Mouse (Mus musculus) lung, postnatal 0 days (tissue): ENCODE data around the gene Zswim4. TPM values are rescaled to one million over a fixed set of nuclear protein-coding genes. Genes with fewer than 3 reads are reported as not detected.

Experiments used
- ATAC-seq: fragments of 200-750 bp; cut with Nextera tagmentation; 2 replicates; pipeline ENCODE4 v1.8.0; 2017; ENCODE audit warnings: moderate library complexity
- DNase-seq: peaks from one replicate; pipeline ENCODE4 v3.0.0-alpha.2; 2016; ENCODE audit warnings: low spot score
- H3K27ac ChIP-seq: fragments of 300-500 bp; sonication (generic); 2 replicates; pipeline ENCODE4 v1.5.1; 2014; ENCODE audit warnings: antibody characterized with exemption, mild to moderate bottlenecking, low read length, mixed read lengths
- H3K27me3 ChIP-seq: fragments of 300-500 bp; sonication (generic); replicated peaks from 2 replicates; pipeline ENCODE4 v1.6.1; 2014; ENCODE audit warnings: low read length, mixed read lengths; ENCODE audit not compliant: insufficient read depth
- H3K36me3 ChIP-seq: fragments of 300-500 bp; sonication (generic); 2 replicates; pipeline ENCODE4 v1.6.1; 2014; ENCODE audit warnings: low read length, mixed read lengths; ENCODE audit not compliant: insufficient read depth
- H3K4me1 ChIP-seq: fragments of 300-500 bp; sonication (generic); 2 replicates; pipeline ENCODE4 v1.6.1; 2014; ENCODE audit warnings: antibody characterized with exemption, low read depth, low read length, mixed read lengths; ENCODE audit not compliant: insufficient read depth
- H3K4me2 ChIP-seq: fragments of 300-500 bp; sonication (generic); replicated peaks from 2 replicates; pipeline ENCODE4 v1.6.1; 2014; ENCODE audit warnings: low read depth, mild to moderate bottlenecking, low read length, moderate library complexity, mixed read lengths
- H3K4me3 ChIP-seq: fragments of 300-500 bp; sonication (generic); 2 replicates; pipeline ENCODE4 v1.5.1; 2014; ENCODE audit warnings: low read depth, low read length
- H3K9ac ChIP-seq: fragments of 300-500 bp; sonication (generic); replicated peaks from 2 replicates; pipeline ENCODE4 v1.6.1; 2014; ENCODE audit warnings: low read depth, mild to moderate bottlenecking
- H3K9me3 ChIP-seq: fragments of 300-500 bp; sonication (generic); 2 replicates; pipeline ENCODE4 v1.6.1; 2016; ENCODE audit warnings: low read length, mixed read lengths
- CTCF ChIP-seq: IDR thresholded peaks from 2 replicates; pipeline ENCODE4 v1.5.1; 2016; ENCODE audit warnings: antibody characterized with exemption, mild to moderate bottlenecking
- EP300 ChIP-seq: IDR thresholded peaks from 2 replicates; pipeline ENCODE4 v1.6.1; 2016; ENCODE audit warnings: antibody characterized with exemption, mild to moderate bottlenecking, control low read depth
- whole genome bisulfite sequencing: fragments of 180-500 bp; shearing (Covaris S2); extraction: QIAGEN DNeasy Blood & Tissue Kit; methylation state at CpG from one replicate; pipeline ENCODE4 v1.1.7; 2014; 5-methylcytosine and 5-hydroxymethylcytosine counted together
- polyA plus RNA-seq: library from polyadenylated mRNA; unstranded; fragments of >200 nt; fragmentation: Nextera tagmentation; extraction: Ambion mirVana; gene quantifications from 2 replicates; pipeline ENCODE4 v1.2.1, GENCODE M21; 2015

The Zswim4 gene
- polyA plus RNA-seq, 1 experiment from 2014 or later, result 7.8 TPM

DNA sequence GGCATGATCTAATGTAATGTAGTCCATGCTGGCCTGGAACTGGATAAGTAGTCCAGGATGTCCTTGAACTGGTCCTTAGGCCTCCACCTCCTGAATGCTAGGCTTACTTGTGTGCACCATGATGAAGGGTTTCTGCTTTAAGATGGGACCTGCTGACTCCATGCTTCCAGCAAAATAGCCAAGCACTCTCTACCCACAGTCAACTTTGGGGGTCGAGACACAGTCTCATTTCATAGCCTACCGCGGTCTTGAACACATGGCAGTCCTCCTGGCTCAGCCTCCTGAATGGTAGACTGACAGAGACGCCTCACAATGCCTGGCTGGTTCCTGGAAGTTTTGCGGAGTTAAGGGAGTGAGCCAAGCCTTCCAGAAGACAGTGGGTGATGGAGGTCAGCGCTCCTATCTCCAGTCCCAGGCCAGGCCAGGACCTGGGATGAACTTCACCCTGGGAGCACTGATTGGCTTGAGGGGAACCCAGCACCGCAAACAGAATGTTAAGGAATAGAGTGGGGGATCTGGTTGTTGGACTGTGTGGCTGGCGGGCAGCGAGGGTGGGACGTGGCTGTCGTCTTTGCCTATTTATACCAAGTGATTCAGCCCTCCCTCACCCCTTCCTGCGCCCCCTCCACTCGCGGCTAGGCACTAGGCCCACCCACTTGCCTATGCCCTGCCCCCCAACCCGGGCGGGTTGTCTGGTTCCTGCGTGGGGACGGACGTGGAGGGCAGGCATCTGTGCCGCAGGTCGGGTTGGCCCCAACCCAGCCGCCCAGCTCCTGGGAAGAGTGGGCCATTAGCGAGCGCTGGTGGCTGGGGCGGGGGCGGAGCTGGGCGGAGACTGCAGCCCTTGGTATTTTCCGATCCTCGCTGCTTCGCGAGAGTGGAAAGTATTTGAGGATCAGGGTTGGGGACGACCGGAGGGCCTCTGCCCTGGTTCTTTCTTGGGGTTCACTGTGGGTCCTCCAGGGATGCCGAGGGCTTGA, 33.6 kb downstream of the Zswim4 start:
- H3K27ac ChIP-seq, result peak overlapping the region; percentile 99
- peak overlapping the region; percentile 89 for H3K4me2 ChIP-seq
- TF ChIP-seq CTCF (no peak), EP300 (peak; percentile 77)
- DNase-seq, result peak; percentile 93
- peaks cover 10% of the 10 kb centered on the region; the same call in 1 of the 2 replicates for H3K36me3 ChIP-seq
- H3K9me3 ChIP-seq, result no peaks in the 10 kb centered on the region
- 5% methylated on average over 33 of the region's 34 CpGs for WGBS
- peaks cover 14% of the 10 kb centered on the region for H3K4me1 ChIP-seq
- no peaks in the 10 kb centered on the region for H3K27me3 ChIP-seq
- peak; percentile 64 for ATAC-seq
- H3K9ac ChIP-seq, result peak overlapping the region; percentile 97
- peak overlapping the region; percentile 83 for H3K4me3 ChIP-seq

GRCm38 (mm10) chr8:84202466-84202865, 34.4 kb downstream of the Zswim4 start:
- H3K9me3 ChIP-seq, result no peaks in the 10 kb centered on the region
- peaks cover 10% of the 10 kb centered on the region; the same call in 1 of the 2 replicates for H3K36me3 ChIP-seq
- H3K27ac ChIP-seq, result peak overlapping the region; percentile 99
- peak overlapping the region; percentile 97 for H3K9ac ChIP-seq
- H3K4me2 ChIP-seq, result peak overlapping the region; percentile 89
- 39% methylated on average over 9 of the region's 9 CpGs for WGBS
- no peaks in the 10 kb centered on the region for H3K27me3 ChIP-seq
- peaks cover 21% of the 10 kb centered on the region for H3K4me1 ChIP-seq
- DNase-seq, result peak; percentile 85
- peak overlapping the region; percentile 83 for H3K4me3 ChIP-seq
- TF ChIP-seq EP300 (peak; percentile 82), CTCF (no peak)
- ATAC-seq, result peak; percentile 16

DNA sequence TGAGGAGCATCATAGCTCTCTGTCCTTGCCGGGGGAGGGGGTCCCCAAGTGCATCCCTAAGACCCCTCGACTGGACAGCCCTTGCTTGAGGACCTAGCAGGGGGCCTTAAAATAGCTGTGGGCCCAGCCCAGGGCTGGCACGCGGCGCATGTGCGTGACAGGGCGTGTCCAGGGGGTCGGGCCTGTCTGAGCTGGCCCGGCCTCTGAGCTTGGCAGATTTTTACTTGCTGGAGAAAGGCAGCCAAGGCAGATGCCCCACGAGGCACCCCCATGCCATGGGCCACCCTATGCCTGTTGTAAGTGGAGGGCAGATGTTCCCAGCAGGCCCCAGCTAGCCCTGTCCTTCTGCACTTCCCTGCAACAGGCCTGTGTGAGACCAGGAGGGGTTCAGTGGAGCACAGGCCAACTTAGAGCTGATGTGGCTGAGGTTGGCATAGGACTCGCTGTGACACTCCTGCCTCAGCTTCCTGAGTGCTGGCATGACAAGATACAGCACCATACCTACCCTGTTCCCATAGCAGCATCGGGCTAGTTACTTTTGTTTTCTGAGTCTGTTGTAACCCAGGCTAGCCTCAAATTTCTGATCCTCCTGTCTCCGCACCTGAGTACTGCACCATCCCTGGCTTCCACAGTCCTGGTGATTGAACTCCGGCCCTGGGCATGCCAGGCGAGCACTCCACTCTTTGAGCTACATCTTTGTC, 35.2 kb downstream of the Zswim4 start:
- H3K4me1 ChIP-seq, result peaks cover 21% of the 10 kb centered on the region
- H3K9me3 ChIP-seq, result no peaks in the 10 kb centered on the region
- TF ChIP-seq EP300, result no peak
- no peak for TF ChIP-seq CTCF
- WGBS, result 32% methylated on average over 15 of the region's 15 CpGs
- peak overlapping the region; percentile 89 for H3K4me2 ChIP-seq
- H3K27me3 ChIP-seq, result no peaks in the 10 kb centered on the region
- peak overlapping the region; percentile 83 for H3K4me3 ChIP-seq
- H3K36me3 ChIP-seq, result 0 out of 2 replicates have a peak, but pooled peaks cover 5% of the 10 kb centered on the region
- peak; percentile 83 for DNase-seq
- H3K27ac ChIP-seq, result peak overlapping the region; percentile 99
- peak; percentile 7 for ATAC-seq
- H3K9ac ChIP-seq, result peak overlapping the region; percentile 97

GRCm38 (mm10) chr8:84200652-84201544, 36.0 kb downstream of the Zswim4 start:
- peak; percentile 92 for DNase-seq
- 3% methylated on average over 27 of the region's 70 CpGs for WGBS

GRCm38 (mm10) chr8:84200126-84200555, 36.7 kb downstream of the Zswim4 start:
- 15% methylated on average over 8 of the region's 8 CpGs for WGBS
- Histone ChIP-seq H3K4me3 (peak overlapping the region; percentile 83), H3K9me3 (no peaks in the 10 kb centered on the region), H3K4me1 (peaks cover 21% of the 10 kb centered on the region), H3K9ac (peak overlapping the region; percentile 97; the same call in 1 of the 2 replicates), H3K27me3 (no peaks in the 10 kb centered on the region), H3K36me3 (no peaks in the 10 kb centered on the region), H3K4me2 (peak overlapping the region; percentile 89), H3K27ac (peak overlapping the region; percentile 99)
- ATAC-seq (no peak), DNase-seq (no peak)
- TF ChIP-seq CTCF (peak; percentile 8; the same call in 1 of the 2 replicates), EP300 (no peak)

More at GRCm38 (mm10) chr8:84200652-84201544, 36.0 kb downstream of the Zswim4 start:
- Histone ChIP-seq H3K4me2 (peak overlapping the region; percentile 89), H3K4me1 (peaks cover 21% of the 10 kb centered on the region), H3K27ac (peak overlapping the region; percentile 99), H3K36me3 (0 out of 2 replicates have a peak, but pooled peaks cover 2% of the 10 kb centered on the region), H3K9me3 (no peaks in the 10 kb centered on the region), H3K4me3 (peak overlapping the region; percentile 83), H3K9ac (peak overlapping the region; percentile 97), H3K27me3 (no peaks in the 10 kb centered on the region)
- TF ChIP-seq EP300, result no peak
- no peak for TF ChIP-seq CTCF
- ATAC-seq, result peak; percentile 29
